Mouse (Mus musculus) layer of hippocampus, adult 8-10 months (tissue): ENCODE data around the gene Tbc1d22a. TPM values are rescaled to one million over a fixed set of nuclear protein-coding genes. Genes with fewer than 3 reads are reported as not detected.
A peak's percentile ranks its signal among the peaks of the same experiment; 100 is the strongest.

Experiments used
- DNase-seq, 2 experiments: peaks; one replicate each; pipeline ENCODE4 v3.0.0; 2022; ENCODE audit warnings: low spot score in 2 of 2
- total RNA-seq, 4 experiments: library from RNA; stranded (reverse); gene quantifications; 2 replicates each; pipeline ENCODE4 v1.2.4; 2022

Gene Tbc1d22a
- total RNA-seq, 4 experiments from 2014 or later, result 28.8 to 37.3 (median 34.8) TPM

GRCm38 (mm10) chr15:86234517-86235441 lies 20.5 kb downstream of the Tbc1d22a start:
- DNase-seq, result no peak

- DNase-seq, result peak in 1 of 2 experiments; percentile 69
Observed at GRCm38 (mm10) chr15:86236252-86236651, 22.0 kb downstream of the Tbc1d22a start.

GRCm38 (mm10) chr15:86238076-86238475 lies 23.8 kb downstream of the Tbc1d22a start:
- DNase-seq, result no peak

- DNase-seq, result no peak
Observed at GRCm38 (mm10) chr15:86239068-86239467, 24.8 kb downstream of the Tbc1d22a start.

GRCm38 (mm10) chr15:86239801-86240200 lies 25.5 kb downstream of the Tbc1d22a start:
- no peak for DNase-seq

- peak in 1 of 2 experiments; percentile 83 for DNase-seq
Observed at GRCm38 (mm10) chr15:86243708-86244107, 29.4 kb downstream of the Tbc1d22a start.

GRCm38 (mm10) chr15:86244380-86244779 lies 30.1 kb downstream of the Tbc1d22a start:
- no peak for DNase-seq

- peak; percentile 59 to 66 for DNase-seq
Observed at GRCm38 (mm10) chr15:86250269-86250668, 36.0 kb downstream of the Tbc1d22a start.

GRCm38 (mm10) chr15:86252130-86252529 lies 37.9 kb downstream of the Tbc1d22a start:
- DNase-seq, result no peak

- no peak for DNase-seq
Observed at GRCm38 (mm10) chr15:86252684-86253083, 38.4 kb downstream of the Tbc1d22a start.

GRCm38 (mm10) chr15:86253411-86253810 lies 39.2 kb downstream of the Tbc1d22a start:
- DNase-seq, result no peak

GRCm38 (mm10) chr15:86256201-86256600 lies 41.9 kb downstream of the Tbc1d22a start:
- DNase-seq, result no peak

- DNase-seq, result no peak
Observed at GRCm38 (mm10) chr15:86256728-86257179, 42.5 kb downstream of the Tbc1d22a start.

GRCm38 (mm10) chr15:86257916-86258685 lies 43.8 kb downstream of the Tbc1d22a start:
- DNase-seq, result no peak

GRCm38 (mm10) chr15:86259233-86259632 lies 45.0 kb downstream of the Tbc1d22a start:
- DNase-seq, result no peak

GRCm38 (mm10) chr15:86260111-86260510 lies 45.9 kb downstream of the Tbc1d22a start:
- DNase-seq, result no peak

- DNase-seq, result no peak
Observed at GRCm38 (mm10) chr15:86264389-86264788, 50.1 kb downstream of the Tbc1d22a start.

GRCm38 (mm10) chr15:86264803-86265202 lies 50.5 kb downstream of the Tbc1d22a start:
- no peak for DNase-seq

- no peak for DNase-seq
Observed at GRCm38 (mm10) chr15:86266975-86267374, 52.7 kb downstream of the Tbc1d22a start.

GRCm38 (mm10) chr15:86268526-86268925 lies 54.3 kb downstream of the Tbc1d22a start:
- no peak for DNase-seq

GRCm38 (mm10) chr15:86275754-86276153 lies 61.5 kb downstream of the Tbc1d22a start:
- no peak for DNase-seq
